Mouse (Mus musculus) ES-E14 (cell line): ENCODE measurements around the gene Klhl41.

Experiments used
- CHD2 ChIP-seq: IDR thresholded peaks from 2 replicates; pipeline ENCODE4 v1.6.1; 2014; ENCODE audit warnings: mild to moderate bottlenecking, low read depth, low read length, inconsistent platforms
- HCFC1 ChIP-seq: IDR thresholded peaks from 2 replicates; pipeline ENCODE4 v1.6.1; 2012; ENCODE audit warnings: low read length, inconsistent platforms, borderline replicate concordance; ENCODE audit not compliant: insufficient read depth
- MAFK ChIP-seq: IDR thresholded peaks from 2 replicates; pipeline ENCODE4 v1.6.1; 2014; ENCODE audit warnings: mild to moderate bottlenecking, low read depth, low read length, inconsistent platforms; ENCODE audit not compliant: insufficient read depth
- ZNF384 ChIP-seq: IDR thresholded peaks from 2 replicates; pipeline ENCODE4 v1.6.1; 2012; ENCODE audit warnings: low read depth, low read length, inconsistent platforms

GRCm38 (mm10) chr2:69690214-69690613 lies 20.3 kb downstream of the Klhl41 start:
- no peak for TF ChIP-seq CHD2
- TF ChIP-seq HCFC1, result no peak
- TF ChIP-seq MAFK, result no peak
- no peak for TF ChIP-seq ZNF384
